Mouse (Mus musculus): ENCODE data around the gene Sult2b1.

Sult2b1 gene

GRCm38 (mm10) chr7:45800546-45801204 is 16.2 kb upstream of the Sult2b1 start:
- DNase-seq, result peak; percentile 50

- DNase-seq, result no peak
Observed at GRCm38 (mm10) chr7:45800001-45800400, 15.5 kb upstream of the Sult2b1 start.

- no peak for DNase-seq
Observed at GRCm38 (mm10) chr7:45798931-45799330, 14.5 kb upstream of the Sult2b1 start.

- DNase-seq, result peak; percentile 67
Observed at GRCm38 (mm10) chr7:45798511-45798836, 14.0 kb upstream of the Sult2b1 start.

GRCm38 (mm10) chr7:45797661-45798510 is 13.4 kb upstream of the Sult2b1 start:
- no peak for DNase-seq

- no peak for DNase-seq
Observed at GRCm38 (mm10) chr7:45796950-45797349, 12.5 kb upstream of the Sult2b1 start.

- no peak for DNase-seq
Observed at GRCm38 (mm10) chr7:45794971-45795370, 10.5 kb upstream of the Sult2b1 start.

GRCm38 (mm10) chr7:45793969-45794585 is 9.6 kb upstream of the Sult2b1 start:
- no peak for DNase-seq

GRCm38 (mm10) chr7:45793240-45793639 is 8.8 kb upstream of the Sult2b1 start:
- DNase-seq, result no peak

GRCm38 (mm10) chr7:45791756-45792490 is 7.5 kb upstream of the Sult2b1 start:
- no peak for DNase-seq

- DNase-seq, result no peak
Observed at GRCm38 (mm10) chr7:45790721-45791120, 6.3 kb upstream of the Sult2b1 start.

GRCm38 (mm10) chr7:45787642-45788041 is 3.2 kb upstream of the Sult2b1 start:
- DNase-seq, result no peak

- no peak for DNase-seq
Observed at GRCm38 (mm10) chr7:45786661-45787413, 2.4 kb upstream of the Sult2b1 start.

- DNase-seq, result peak; percentile 41
Observed at GRCm38 (mm10) chr7:45786136-45786578, 1.7 kb upstream of the Sult2b1 start.

GRCm38 (mm10) chr7:45785388-45786135 is 1.1 kb upstream of the Sult2b1 start:
- DNase-seq, result peak; percentile 44

- DNase-seq, result peak; percentile 70
Observed at GRCm38 (mm10) chr7:45783511-45784091, 868 bp downstream of the Sult2b1 start, which contains the start of gene Lmtk3. Lmtk3 (plus strand) TSS chr7:45783738.

GRCm38 (mm10) chr7:45782271-45782670 is 2.2 kb downstream of the Sult2b1 start:
- DNase-seq, result no peak

GRCm38 (mm10) chr7:45779081-45779641 is 5.3 kb downstream of the Sult2b1 start:
- peak; percentile 78 for DNase-seq

- no peak for DNase-seq
Observed at GRCm38 (mm10) chr7:45775237-45775636, 9.2 kb downstream of the Sult2b1 start.

GRCm38 (mm10) chr7:45771101-45771500 is 13.4 kb downstream of the Sult2b1 start:
- DNase-seq, result no peak
